ENCODE assay signal across 10 mouse cellular contexts in genomic region chr6:86568816-86569460, GRCm38 (mm10). TPM values are rescaled to one million over a fixed set of nuclear protein-coding genes. Genes with fewer than 3 reads are reported as not detected.
DNase-seq lines count a peak whose midpoint lies in the region; ATAC-seq lines count a peak whose summit lies in the region.
"Had no signal": no experiment of that assay in that cellular context is flagged by ENCODE, and none has a peak within 500 bp of the region (broad histone marks: within the 10 kb centered on the region; RNA-seq: fewer than 3 reads in every experiment).

No protein-coding gene starts in this region.

- H3K27me3 ChIP-seq in forebrain, embryonic 14.5 days (replicated peaks; ENCODE audit: control insufficient read depth, insufficient read depth, low read length) = no peaks in the 10 kb centered on the region
- no peaks in the 10 kb centered on the region for H3K27me3 ChIP-seq in forebrain, embryonic 11.5 days (ENCODE audit: control insufficient read depth, insufficient read depth, low read length)
- no peaks in the 10 kb centered on the region for H3K27me3 ChIP-seq in limb, embryonic 12.5 days
- H3K27me3 ChIP-seq in limb, embryonic 10.5 days (ENCODE audit: low read depth, poor library complexity, severe bottlenecking) = no peaks in the 10 kb centered on the region
- H3K27me3 ChIP-seq in hindbrain, embryonic 15.5 days = no peaks in the 10 kb centered on the region
- no peaks in the 10 kb centered on the region for H3K27me3 ChIP-seq in neural tube, embryonic 15.5 days (replicated peaks)

- no peak for DNase-seq in forebrain, embryonic 14.5 days (ENCODE audit: low spot score)
- no peak for DNase-seq in forebrain, embryonic 11.5 days (ENCODE audit: low spot score)
- DNase-seq in limb, embryonic 10.5 days (ENCODE audit: low spot score) = no peak
- no peak for DNase-seq in ovary, postnatal 36 days (ENCODE audit: low spot score)
- no peak for DNase-seq in MN1 (ENCODE audit: low spot score)

- H3K4me2 ChIP-seq in forebrain, embryonic 14.5 days (ENCODE audit: low read length) = no peak overlapping the region
- no peak overlapping the region for H3K4me2 ChIP-seq in forebrain, embryonic 11.5 days (ENCODE audit: low read depth, low read length, severe bottlenecking)
- H3K4me2 ChIP-seq in limb, embryonic 12.5 days = no peak overlapping the region
- no peak overlapping the region for H3K4me2 ChIP-seq in hindbrain, embryonic 15.5 days
- H3K4me2 ChIP-seq in neural tube, embryonic 15.5 days = no peak overlapping the region

- no peak overlapping the region for H3K9ac ChIP-seq in forebrain, embryonic 14.5 days (ENCODE audit: low read length)
- no peak overlapping the region for H3K9ac ChIP-seq in forebrain, embryonic 11.5 days (ENCODE audit: low read length)
- no peak overlapping the region for H3K9ac ChIP-seq in limb, embryonic 12.5 days (replicated peaks)
- H3K9ac ChIP-seq in hindbrain, embryonic 15.5 days = no peak overlapping the region
- H3K9ac ChIP-seq in neural tube, embryonic 15.5 days (replicated peaks) = no peak overlapping the region

- H3K27ac ChIP-seq in forebrain, embryonic 14.5 days (ENCODE audit: low read depth, low read length) = peak overlapping the region; percentile 68
- H3K27ac ChIP-seq in forebrain, embryonic 11.5 days (ENCODE audit: low read depth, low read length) = no peak overlapping the region
- H3K27ac ChIP-seq in limb, embryonic 12.5 days = peak overlapping the region; percentile 9; the same call in 1 of the 2 replicates
- no peak overlapping the region for H3K27ac ChIP-seq in limb, embryonic 10.5 days
- H3K27ac ChIP-seq in hindbrain, embryonic 15.5 days (replicated peaks) = peak overlapping the region; percentile 64
- peak overlapping the region; percentile 28; the same call in 1 of the 2 replicates for H3K27ac ChIP-seq in neural tube, embryonic 15.5 days (replicated peaks)
- H3K27ac ChIP-seq: left cerebral cortex, adult 2 months had no signal

- no peak for ATAC-seq in forebrain, embryonic 14.5 days
- ATAC-seq in forebrain, embryonic 11.5 days (replicated peaks; ENCODE audit: low FRiP score) = no peak
- ATAC-seq in limb, embryonic 12.5 days (ENCODE audit: insufficient number of reproducible peaks, insufficient read depth, low FRiP score, low TSS enrichment, low read depth) = no peak
- ATAC-seq in hindbrain, embryonic 15.5 days (ENCODE audit: low FRiP score, low read depth) = no peak
- no peak for ATAC-seq in neural tube, embryonic 15.5 days (ENCODE audit: low FRiP score)

- no peaks in the 10 kb centered on the region for H3K9me3 ChIP-seq in forebrain, embryonic 14.5 days (replicated peaks; ENCODE audit: control insufficient read depth, low read length)
- no peaks in the 10 kb centered on the region for H3K9me3 ChIP-seq in forebrain, embryonic 11.5 days (ENCODE audit: control insufficient read depth, low read length)
- H3K9me3 ChIP-seq in limb, embryonic 12.5 days = no peaks in the 10 kb centered on the region
- H3K9me3 ChIP-seq in limb, embryonic 10.5 days (replicated peaks) = no peaks in the 10 kb centered on the region
- no peaks in the 10 kb centered on the region for H3K9me3 ChIP-seq in hindbrain, embryonic 15.5 days
- no peaks in the 10 kb centered on the region for H3K9me3 ChIP-seq in neural tube, embryonic 15.5 days (replicated peaks)

- no peak overlapping the region for H3K4me3 ChIP-seq in forebrain, embryonic 14.5 days (ENCODE audit: low read depth, low read length)
- no peak overlapping the region for H3K4me3 ChIP-seq in forebrain, embryonic 11.5 days (ENCODE audit: low read depth, low read length)
- no peak overlapping the region for H3K4me3 ChIP-seq in limb, embryonic 12.5 days (replicated peaks)
- no peak overlapping the region for H3K4me3 ChIP-seq in limb, embryonic 10.5 days
- H3K4me3 ChIP-seq in hindbrain, embryonic 15.5 days = no peak overlapping the region
- no peak overlapping the region for H3K4me3 ChIP-seq in neural tube, embryonic 15.5 days (replicated peaks)
- H3K4me3 ChIP-seq: left cerebral cortex, adult 2 months; myocyte had no signal

- WGBS in forebrain, embryonic 14.5 days = 24% methylated on average over 3 of the region's 3 CpGs
- WGBS in forebrain, embryonic 11.5 days = 31% methylated on average over 3 of the region's 3 CpGs
- 56% methylated on average over 3 of the region's 3 CpGs for WGBS in limb, embryonic 12.5 days
- 63% methylated on average over 3 of the region's 3 CpGs for WGBS in limb, embryonic 10.5 days
- WGBS in hindbrain, embryonic 15.5 days = 41% methylated on average over 3 of the region's 3 CpGs
- WGBS in neural tube, embryonic 15.5 days = 58% methylated on average over 3 of the region's 3 CpGs

- peaks cover 28% of the 10 kb centered on the region for H3K36me3 ChIP-seq in forebrain, embryonic 14.5 days (ENCODE audit: control insufficient read depth, insufficient read depth, low read length)
- H3K36me3 ChIP-seq in forebrain, embryonic 11.5 days (ENCODE audit: control insufficient read depth, insufficient read depth, low read length) = no peaks in the 10 kb centered on the region
- peaks cover 28% of the 10 kb centered on the region for H3K36me3 ChIP-seq in limb, embryonic 12.5 days
- H3K36me3 ChIP-seq in limb, embryonic 10.5 days = peaks cover 23% of the 10 kb centered on the region
- peaks cover 19% of the 10 kb centered on the region for H3K36me3 ChIP-seq in hindbrain, embryonic 15.5 days
- H3K36me3 ChIP-seq in neural tube, embryonic 15.5 days = peaks cover 22% of the 10 kb centered on the region

- H3K4me1 ChIP-seq in forebrain, embryonic 14.5 days (ENCODE audit: control insufficient read depth, insufficient read depth, low read length) = peaks cover 6% of the 10 kb centered on the region
- H3K4me1 ChIP-seq in forebrain, embryonic 11.5 days (replicated peaks; ENCODE audit: control insufficient read depth, insufficient read depth, low read length) = 0 out of 2 replicates have a peak, but pooled peaks cover 2% of the 10 kb centered on the region
- peaks cover 8% of the 10 kb centered on the region; the same call in 1 of the 2 replicates for H3K4me1 ChIP-seq in limb, embryonic 12.5 days (replicated peaks)
- H3K4me1 ChIP-seq in limb, embryonic 10.5 days = no peaks in the 10 kb centered on the region
- H3K4me1 ChIP-seq in hindbrain, embryonic 15.5 days (replicated peaks) = peaks cover 8% of the 10 kb centered on the region
- H3K4me1 ChIP-seq in neural tube, embryonic 15.5 days = peaks cover 9% of the 10 kb centered on the region

RNA-seq across cellular contexts. Expression of gene Pcbp1, which starts 42.8 kb away (rescaled TPM):
- polyA plus RNA-seq in forebrain, embryonic 14.5 days (2014; fragmentation: Nextera tagmentation; extraction: Ambion mirVana) = 176 and 206 TPM in 2 replicates
- 573 and 583 TPM in 2 replicates for polyA plus RNA-seq in forebrain, embryonic 11.5 days (2014; fragmentation: Nextera tagmentation; extraction: Ambion mirVana)
- 546 and 583 TPM in 2 replicates for polyA plus RNA-seq in limb, embryonic 12.5 days (2016; fragmentation: Nextera tagmentation; extraction: Ambion mirVana)
- polyA plus RNA-seq in limb, embryonic 10.5 days (2016; fragmentation: Nextera tagmentation; extraction: Ambion mirVana) = 562 and 618 TPM in 2 replicates
- polyA plus RNA-seq in hindbrain, embryonic 15.5 days (2015; fragmentation: Nextera tagmentation; extraction: Ambion mirVana) = 341 and 351 TPM in 2 replicates
- polyA plus RNA-seq in neural tube, embryonic 15.5 days (2015; fragmentation: Nextera tagmentation; extraction: Ambion mirVana) = 331 and 342 TPM in 2 replicates

RNA-seq across cellular contexts. Expression of gene Asprv1, which starts 59.0 kb away (rescaled TPM):
- 0.59 and 1.0 TPM in 2 replicates for polyA plus RNA-seq in forebrain, embryonic 14.5 days (2014; fragmentation: Nextera tagmentation; extraction: Ambion mirVana)
- 0.35 and 0.59 TPM in 2 replicates for polyA plus RNA-seq in forebrain, embryonic 11.5 days (2014; fragmentation: Nextera tagmentation; extraction: Ambion mirVana)
- 1.2 and 1.3 TPM in 2 replicates for polyA plus RNA-seq in limb, embryonic 12.5 days (2016; fragmentation: Nextera tagmentation; extraction: Ambion mirVana)
- 0.87 and 1.6 TPM in 2 replicates for polyA plus RNA-seq in limb, embryonic 10.5 days (2016; fragmentation: Nextera tagmentation; extraction: Ambion mirVana)
- 0.76 and 1.00 TPM in 2 replicates for polyA plus RNA-seq in hindbrain, embryonic 15.5 days (2015; fragmentation: Nextera tagmentation; extraction: Ambion mirVana)
- polyA plus RNA-seq in neural tube, embryonic 15.5 days (2015; fragmentation: Nextera tagmentation; extraction: Ambion mirVana) = 1.5 and 1.8 TPM in 2 replicates

Comparison
In these comparisons a context has a peak if more than half of its experiments do, and no peak if none do; other contexts are left out.
1. H3K27ac ChIP-seq: peak in forebrain, embryonic 14.5 days (single experiment), limb, embryonic 12.5 days (single experiment), hindbrain, embryonic 15.5 days (single experiment) and neural tube, embryonic 15.5 days (single experiment); none in forebrain, embryonic 11.5 days (single experiment) and limb, embryonic 10.5 days (single experiment).